Mouse (Mus musculus) forebrain, embryonic 13.5 days (tissue): ENCODE measurements around the gene Lzic. TPM values are rescaled to one million over a fixed set of nuclear protein-coding genes. Genes with fewer than 3 reads are reported as not detected.
"Not testable (repeated sequence)": the region's sequence is repeated elsewhere in the genome, so short reads cannot be mapped to it uniquely, and the experiment has no call there.

Source experiments
- ATAC-seq: fragments of 200-750 bp; cut with Nextera tagmentation; 2 replicates; pipeline ENCODE4 v1.8.0; 2017
- H3K27ac ChIP-seq: fragments of 300-500 bp; sonication (generic); 2 replicates; pipeline ENCODE4 v1.5.1; 2015; ENCODE audit warnings: inconsistent platforms, mild to moderate bottlenecking, moderate library complexity
- H3K27me3 ChIP-seq: fragments of 300-500 bp; sonication (generic); 2 replicates; pipeline ENCODE4 v1.6.1; 2015; ENCODE audit warnings: mild to moderate bottlenecking, inconsistent platforms
- H3K36me3 ChIP-seq: fragments of 300-500 bp; sonication (generic); 2 replicates; pipeline ENCODE4 v1.6.1; 2015; ENCODE audit warnings: mild to moderate bottlenecking, inconsistent platforms; ENCODE audit not compliant: poor library complexity, severe bottlenecking
- H3K4me1 ChIP-seq: fragments of 300-500 bp; sonication (generic); 2 replicates; pipeline ENCODE4 v1.6.1; 2015; ENCODE audit warnings: inconsistent platforms
- H3K4me2 ChIP-seq: fragments of 300-500 bp; sonication (generic); 2 replicates; pipeline ENCODE4 v1.6.1; 2015; ENCODE audit warnings: inconsistent platforms, mild to moderate bottlenecking, moderate library complexity
- H3K4me3 ChIP-seq: fragments of 300-500 bp; sonication (generic); 2 replicates; pipeline ENCODE4 v1.5.1; 2015; ENCODE audit warnings: mild to moderate bottlenecking, inconsistent platforms
- H3K9ac ChIP-seq: fragments of 300-500 bp; sonication (generic); 2 replicates; pipeline ENCODE4 v1.6.1; 2015; ENCODE audit warnings: mild to moderate bottlenecking, inconsistent platforms
- H3K9me3 ChIP-seq: fragments of 300-500 bp; sonication (generic); replicated peaks from 2 replicates; pipeline ENCODE4 v1.6.1; 2016; ENCODE audit warnings: inconsistent platforms
- WGBS: fragments of 180-500 bp; shearing (Covaris S2); methylation state at CpG from one replicate; pipeline ENCODE4 v1.1.7; 2015; 5-methylcytosine and 5-hydroxymethylcytosine counted together
- polyA plus RNA-seq: library from polyadenylated mRNA; unstranded; fragments of >200 nt; fragmentation: Nextera tagmentation; extraction: Ambion mirVana; gene quantifications from 2 replicates; pipeline ENCODE4 v1.2.1, GENCODE M21; 2015

The Lzic gene
- polyA plus RNA-seq, 1 experiment from 2014 or later = 50.3 TPM

DNA sequence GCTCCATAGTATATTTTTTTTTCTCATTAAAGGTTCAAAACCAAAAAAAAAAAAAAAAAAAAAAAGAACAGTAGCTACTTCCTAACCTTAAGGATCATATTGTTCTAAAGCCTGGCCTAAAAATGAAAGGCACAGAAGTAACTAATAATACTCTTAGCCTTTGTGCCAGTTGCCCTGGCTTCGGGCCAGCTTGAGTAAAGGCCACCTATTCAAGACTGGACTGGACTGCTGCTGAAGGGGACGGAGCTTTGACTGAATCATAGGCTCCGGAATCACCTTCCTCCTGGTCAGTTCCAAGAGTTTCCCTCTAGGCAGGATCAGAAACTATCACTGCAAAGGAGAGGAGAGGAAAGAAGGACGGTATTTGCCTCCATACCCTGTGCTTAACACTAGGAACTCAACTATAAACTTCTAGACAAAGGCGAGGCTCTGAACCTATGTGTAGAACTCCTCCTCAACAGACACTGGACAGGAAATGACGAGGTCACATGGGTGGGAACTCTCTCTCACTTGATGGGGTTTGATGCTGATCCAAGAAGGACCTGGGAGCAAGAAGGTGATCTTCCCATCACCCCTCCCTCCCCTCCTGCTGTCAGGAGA lies 27.1 kb upstream of the Lzic start:
- no peak overlapping the region for H3K4me2 ChIP-seq
- H3K9me3 ChIP-seq = no peaks in the 10 kb centered on the region
- WGBS = 83% methylated on average over 6 of the region's 6 CpGs
- H3K27me3 ChIP-seq = no peaks in the 10 kb centered on the region
- no peaks in the 10 kb centered on the region for H3K36me3 ChIP-seq
- H3K27ac ChIP-seq = no peak overlapping the region
- no peak overlapping the region for H3K9ac ChIP-seq
- H3K4me3 ChIP-seq = no peak overlapping the region
- 0 out of 2 replicates have a peak, but pooled peaks cover 3% of the 10 kb centered on the region for H3K4me1 ChIP-seq
- ATAC-seq = no peak

DNA sequence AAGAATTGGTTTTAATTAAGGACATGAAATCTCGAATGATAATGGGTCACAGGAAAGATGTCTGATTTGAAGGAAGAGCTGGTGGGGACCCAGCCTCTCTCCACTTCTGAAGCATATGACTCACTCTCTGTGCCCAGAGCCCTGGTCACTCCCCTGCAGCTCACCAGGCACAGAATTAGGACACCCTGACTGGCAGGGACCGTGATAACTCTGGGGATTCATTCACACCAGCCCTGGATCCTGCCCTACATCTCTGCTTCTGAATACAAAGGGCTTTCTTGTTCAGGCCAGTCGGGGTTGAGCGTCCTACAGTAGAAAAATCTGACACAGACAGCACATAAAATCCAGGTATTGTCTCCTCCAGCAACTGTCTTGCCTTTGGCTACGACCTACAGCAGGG lies 26.5 kb upstream of the Lzic start:
- Histone ChIP-seq H3K4me3 (no peak overlapping the region), H3K4me1 (0 out of 2 replicates have a peak, but pooled peaks cover 3% of the 10 kb centered on the region), H3K9me3 (no peaks in the 10 kb centered on the region), H3K36me3 (no peaks in the 10 kb centered on the region), H3K9ac (no peak overlapping the region), H3K4me2 (no peak overlapping the region), H3K27ac (no peak overlapping the region), H3K27me3 (no peaks in the 10 kb centered on the region)
- 64% methylated on average over 5 of the region's 5 CpGs for WGBS
- no peak for ATAC-seq

DNA sequence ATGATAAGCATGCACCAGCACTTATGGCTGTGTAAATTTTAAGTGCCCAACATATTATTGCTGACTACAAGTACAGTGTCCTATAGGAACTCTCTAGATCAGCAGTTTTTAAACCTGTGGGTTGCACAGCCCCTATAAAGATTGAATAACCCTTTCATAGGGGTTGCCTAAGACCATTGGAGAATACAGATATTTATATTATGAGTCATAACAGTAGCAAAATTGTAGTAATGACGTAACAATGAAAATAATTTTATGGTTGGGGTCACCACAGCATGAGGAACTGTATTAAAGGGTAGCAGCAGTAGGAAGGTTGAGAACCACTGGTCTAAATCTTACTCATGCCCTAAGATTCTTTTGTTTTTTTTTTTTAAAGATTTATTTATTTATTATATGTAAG lies 25.6 kb upstream of the Lzic start:
- H3K27me3 ChIP-seq = no peaks in the 10 kb centered on the region
- H3K9me3 ChIP-seq = no peaks in the 10 kb centered on the region
- no peak for ATAC-seq
- WGBS = 85% methylated on average over 1 of the region's 1 CpGs
- no peak overlapping the region for H3K4me3 ChIP-seq
- no peaks in the 10 kb centered on the region for H3K36me3 ChIP-seq
- no peak overlapping the region for H3K9ac ChIP-seq
- H3K4me1 ChIP-seq = 0 out of 2 replicates have a peak, but pooled peaks cover 3% of the 10 kb centered on the region
- no peak overlapping the region for H3K4me2 ChIP-seq
- H3K27ac ChIP-seq = no peak overlapping the region

DNA sequence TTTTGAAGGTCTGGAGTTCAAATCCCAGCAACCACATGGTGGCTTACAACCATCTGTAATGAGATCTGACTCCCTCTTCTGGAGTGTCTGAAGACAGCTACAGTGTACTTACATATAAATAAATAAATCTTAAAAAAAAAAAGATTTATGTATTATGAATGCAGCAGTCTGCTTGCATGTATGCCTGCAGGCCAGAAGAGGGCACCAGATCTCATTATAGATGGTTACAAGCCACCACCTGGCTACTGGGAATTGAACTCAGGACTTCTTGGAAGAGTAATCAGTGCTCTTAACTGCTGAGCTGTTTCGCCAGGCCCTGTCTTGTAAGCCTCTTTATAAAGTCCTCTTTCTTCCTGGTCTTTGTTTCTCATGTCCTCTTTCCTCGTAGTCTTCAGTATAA lies 24.6 kb upstream of the Lzic start:
- ATAC-seq, H3K4me1 ChIP-seq, H3K9ac ChIP-seq, H3K27me3 ChIP-seq, H3K4me3 ChIP-seq, H3K9me3 ChIP-seq, H3K4me2 ChIP-seq, H3K27ac ChIP-seq, H3K36me3 ChIP-seq: not testable (repeated sequence)
- WGBS = 88% methylated on average over 2 of the region's 2 CpGs

DNA sequence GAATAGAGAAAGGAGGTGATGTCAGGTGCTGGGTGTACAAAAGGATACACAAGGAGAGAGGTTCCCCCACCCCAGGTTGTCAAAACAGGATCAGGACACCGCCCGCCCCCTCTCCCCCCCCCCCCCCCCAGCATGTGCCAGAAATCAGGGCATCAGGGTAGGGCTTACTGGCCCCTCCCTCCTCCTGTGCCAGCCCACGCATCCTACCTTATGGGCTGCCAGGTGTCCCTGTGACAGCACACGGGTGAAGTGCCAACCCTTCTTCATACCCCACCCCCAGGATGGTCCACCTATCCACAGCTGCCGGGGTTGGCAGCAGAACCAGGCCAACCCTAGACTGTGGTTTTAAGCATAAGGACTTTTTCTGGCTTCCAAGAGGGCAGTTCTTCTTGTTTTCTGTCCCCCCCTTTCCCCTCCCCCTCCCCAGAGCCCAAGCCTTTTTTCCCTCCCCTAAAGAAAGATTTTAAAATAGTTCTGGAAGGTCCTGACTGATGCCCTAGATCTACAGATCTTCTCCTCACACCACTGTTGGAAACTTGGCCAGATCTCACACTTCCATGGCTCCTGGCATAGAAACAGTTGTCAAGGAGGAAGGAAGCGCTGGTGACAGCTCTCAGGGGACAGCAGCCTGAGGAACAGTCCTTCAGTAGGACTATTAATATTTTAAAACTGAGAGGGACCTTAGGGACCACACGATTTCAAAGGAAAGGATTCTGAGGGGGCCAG lies 23.3 kb upstream of the Lzic start:
- WGBS = 77% methylated on average over 7 of the region's 7 CpGs
- Histone ChIP-seq H3K27ac (no peak overlapping the region), H3K9ac (no peak overlapping the region), H3K27me3 (no peaks in the 10 kb centered on the region), H3K36me3 (no peaks in the 10 kb centered on the region), H3K4me1 (0 out of 2 replicates have a peak, but pooled peaks cover 3% of the 10 kb centered on the region), H3K4me2 (no peak overlapping the region), H3K4me3 (no peak overlapping the region), H3K9me3 (no peaks in the 10 kb centered on the region)
- no peak for ATAC-seq

DNA sequence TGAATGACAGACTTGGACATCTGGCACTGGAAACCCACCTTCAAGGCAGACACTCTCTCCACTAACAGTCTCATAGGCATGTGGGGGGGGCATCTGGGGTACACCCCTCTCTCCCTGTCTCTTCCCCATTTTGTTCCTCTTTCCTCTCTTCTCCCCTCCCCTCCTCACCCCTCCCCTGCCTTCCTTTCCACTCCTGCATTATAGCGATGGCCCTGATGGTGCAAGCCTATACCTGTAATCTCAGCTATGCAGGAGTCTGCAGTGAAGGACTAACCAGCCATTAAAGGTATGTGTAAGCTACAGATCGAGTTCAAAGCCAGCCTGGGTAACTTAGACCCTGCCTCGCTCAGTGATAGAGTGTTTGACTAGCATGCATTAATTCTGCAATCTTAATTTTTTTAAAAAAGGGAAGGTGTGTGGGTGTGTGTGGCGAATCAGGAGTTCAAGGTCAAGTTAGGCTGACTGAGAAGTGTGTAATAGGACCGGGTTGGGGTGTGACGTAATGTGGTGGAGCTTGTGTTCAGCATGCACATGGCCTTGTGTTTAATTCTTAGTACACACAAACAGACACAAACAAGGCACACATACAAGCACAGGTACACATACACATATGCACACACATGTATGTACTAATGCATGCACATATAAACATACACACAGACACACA lies 22.6 kb upstream of the Lzic start:
- no peak for ATAC-seq
- WGBS = 81% methylated on average over 6 of the region's 6 CpGs
- H3K27me3 ChIP-seq = no peaks in the 10 kb centered on the region
- H3K9ac ChIP-seq = no peak overlapping the region
- no peaks in the 10 kb centered on the region for H3K9me3 ChIP-seq
- H3K4me2 ChIP-seq = no peak overlapping the region
- H3K4me1 ChIP-seq = 0 out of 2 replicates have a peak, but pooled peaks cover 3% of the 10 kb centered on the region
- H3K36me3 ChIP-seq = no peaks in the 10 kb centered on the region
- no peak overlapping the region for H3K27ac ChIP-seq
- no peak overlapping the region for H3K4me3 ChIP-seq

DNA sequence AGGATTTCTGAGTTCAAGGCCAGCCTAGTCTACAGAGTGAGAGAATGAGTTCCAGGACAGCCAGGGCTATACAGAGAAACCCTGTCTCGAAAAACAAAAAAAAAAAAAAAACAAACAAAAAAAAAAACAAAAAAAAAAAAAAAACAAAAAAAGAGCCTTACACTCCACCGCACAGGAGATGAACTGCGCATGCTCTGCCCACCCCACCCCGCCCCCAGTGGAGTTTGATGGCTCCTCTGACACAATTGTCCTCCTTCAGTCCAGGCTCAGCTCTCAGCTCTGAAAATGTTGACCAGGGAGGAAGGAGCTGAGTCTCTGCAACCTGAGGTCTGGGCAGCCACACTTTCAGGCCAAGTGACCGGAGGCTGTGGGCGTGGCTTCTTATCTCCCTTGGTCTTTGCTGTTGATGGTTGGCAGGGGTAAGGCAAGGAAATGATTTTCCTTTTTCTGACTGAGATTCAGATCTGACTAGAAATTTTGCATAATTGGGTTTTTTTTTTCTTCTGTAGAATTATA lies 21.5 kb upstream of the Lzic start:
- no peaks in the 10 kb centered on the region for H3K9me3 ChIP-seq
- H3K4me2 ChIP-seq = no peak overlapping the region
- no peak overlapping the region for H3K27ac ChIP-seq
- 80% methylated on average over 6 of the region's 6 CpGs for WGBS
- 0 out of 2 replicates have a peak, but pooled peaks cover 3% of the 10 kb centered on the region for H3K4me1 ChIP-seq
- H3K27me3 ChIP-seq = no peaks in the 10 kb centered on the region
- ATAC-seq = no peak
- no peak overlapping the region for H3K9ac ChIP-seq
- no peak overlapping the region for H3K4me3 ChIP-seq
- peaks cover 6% of the 10 kb centered on the region for H3K36me3 ChIP-seq

DNA sequence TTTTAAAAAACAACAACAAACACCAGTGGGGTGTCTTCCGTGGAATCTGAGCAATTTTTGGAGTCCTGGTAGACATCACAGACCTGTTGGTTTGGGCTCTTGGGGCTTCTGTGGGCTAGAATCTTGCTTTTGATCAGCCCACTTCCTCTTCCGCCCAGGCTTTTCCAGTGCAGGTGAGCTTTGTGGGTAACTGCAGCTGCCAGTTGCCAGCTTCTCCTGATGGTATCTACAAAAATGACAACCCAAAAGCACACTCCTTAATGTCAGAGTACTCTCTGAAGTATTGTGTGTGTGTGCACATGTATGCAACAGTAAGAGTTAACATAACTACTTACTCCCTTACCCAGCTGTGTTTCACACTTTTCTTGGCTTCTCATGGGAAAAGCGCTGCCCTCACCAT lies 15.5 kb upstream of the Lzic start:
- Histone ChIP-seq H3K9me3 (no peaks in the 10 kb centered on the region), H3K4me2 (no peak overlapping the region), H3K27me3 (no peaks in the 10 kb centered on the region), H3K36me3 (peaks cover 47% of the 10 kb centered on the region), H3K4me3 (no peak overlapping the region), H3K4me1 (no peaks in the 10 kb centered on the region), H3K27ac (no peak overlapping the region), H3K9ac (no peak overlapping the region)
- WGBS = 95% methylated on average over 3 of the region's 3 CpGs
- ATAC-seq = no peak

DNA sequence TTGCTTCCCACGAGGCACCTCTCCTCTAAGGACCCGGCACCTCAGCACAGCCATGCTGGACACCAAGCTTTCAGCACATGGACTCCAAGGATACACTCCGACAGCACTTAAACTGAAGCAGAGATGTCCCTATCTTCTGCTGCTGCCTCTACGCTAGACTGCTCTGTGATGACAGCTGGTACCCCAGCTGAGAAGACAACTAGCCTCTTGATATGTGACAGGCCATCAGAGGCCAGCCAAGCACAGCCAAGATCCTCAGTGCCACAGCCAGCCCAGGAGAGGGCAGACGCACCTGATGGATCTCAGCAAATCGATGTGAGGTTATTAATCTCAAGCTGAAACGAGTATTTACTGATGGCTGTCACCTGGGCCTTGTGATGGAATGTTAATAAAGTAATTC lies 9.9 kb upstream of the Lzic start:
- Histone ChIP-seq H3K4me2 (no peak overlapping the region), H3K27ac (no peak overlapping the region), H3K9ac (no peak overlapping the region), H3K4me3 (no peak overlapping the region), H3K4me1 (no peaks in the 10 kb centered on the region), H3K27me3 (no peaks in the 10 kb centered on the region), H3K36me3 (peaks cover 38% of the 10 kb centered on the region), H3K9me3 (no peaks in the 10 kb centered on the region)
- ATAC-seq = no peak
- 91% methylated on average over 7 of the region's 7 CpGs for WGBS

DNA sequence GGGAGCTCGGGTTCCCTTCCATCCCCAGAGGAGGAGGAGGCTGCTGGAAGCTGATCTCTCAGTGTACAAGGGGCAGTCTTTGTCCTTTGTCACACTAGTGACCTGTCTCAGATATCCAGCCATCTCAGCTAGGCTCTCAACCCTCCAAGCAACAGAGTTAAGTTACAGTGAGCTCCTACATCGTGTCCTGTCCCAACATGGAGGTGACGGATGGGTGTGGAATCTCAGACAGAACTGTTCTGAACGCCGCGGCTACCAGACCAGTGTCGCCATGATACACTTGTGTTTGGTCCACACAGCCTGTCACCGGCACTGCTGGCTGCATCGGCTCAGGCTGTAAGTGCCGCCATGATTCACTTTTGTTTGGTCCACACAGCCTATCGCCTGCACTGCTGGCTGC lies 8.0 kb upstream of the Lzic start, which contains the start of gene Tmem274:
Tmem274 (plus strand) TSS at position 301 of the 400 bp plus-strand sequence.
- H3K9ac ChIP-seq = no peak within 1 kb of the TSS

DNA sequence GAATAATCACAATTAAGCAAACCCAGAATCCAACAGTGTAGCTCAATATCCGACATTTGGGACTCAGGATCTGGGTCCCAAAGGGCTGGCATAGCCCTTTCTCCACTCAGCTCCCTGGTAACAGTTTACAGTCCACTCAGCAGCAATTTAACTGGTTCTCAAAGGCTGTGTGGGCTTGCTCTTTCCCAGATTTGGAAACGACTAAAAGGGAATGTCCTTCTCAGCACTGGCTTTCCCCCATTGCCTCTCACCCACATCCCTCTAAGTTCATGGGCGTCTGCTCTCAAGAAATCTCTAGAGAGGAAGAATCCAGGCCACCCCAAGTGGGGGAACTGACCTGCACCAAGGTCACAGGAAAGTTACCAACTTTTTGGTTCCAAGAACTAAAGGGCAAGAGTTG lies 463 bp upstream of the Lzic start:
- peak overlapping the region; percentile 58; the same call in 1 of the 2 replicates for H3K27ac ChIP-seq
- 54% methylated on average over 3 of the region's 3 CpGs for WGBS
- peaks cover 26% of the 10 kb centered on the region for H3K36me3 ChIP-seq
- H3K9me3 ChIP-seq = no peaks in the 10 kb centered on the region
- no peak; the same call in 1 of the 2 replicates for ATAC-seq
- peak overlapping the region; percentile 82 for H3K9ac ChIP-seq
- peaks cover 24% of the 10 kb centered on the region for H3K4me1 ChIP-seq
- H3K4me3 ChIP-seq = peak overlapping the region; percentile 76
- H3K27me3 ChIP-seq = no peaks in the 10 kb centered on the region
- H3K4me2 ChIP-seq = peak overlapping the region; percentile 78

More for the DNA sequence above, 8.0 kb upstream of the Lzic start, which contains the start of gene Tmem274:
- Histone ChIP-seq H3K4me3 (no peak within 1 kb of the TSS), H3K9me3 (no peaks in the 10 kb centered on the region), H3K36me3 (peaks cover 32% of the 10 kb centered on the region), H3K4me1 (no peaks in the 10 kb centered on the region), H3K27ac (no peak within 1 kb of the TSS), H3K4me2 (no peak within 1 kb of the TSS), H3K27me3 (no peaks in the 10 kb centered on the region)
- 90% methylated on average over 11 of the region's 11 CpGs for WGBS
- ATAC-seq = no peak

DNA sequence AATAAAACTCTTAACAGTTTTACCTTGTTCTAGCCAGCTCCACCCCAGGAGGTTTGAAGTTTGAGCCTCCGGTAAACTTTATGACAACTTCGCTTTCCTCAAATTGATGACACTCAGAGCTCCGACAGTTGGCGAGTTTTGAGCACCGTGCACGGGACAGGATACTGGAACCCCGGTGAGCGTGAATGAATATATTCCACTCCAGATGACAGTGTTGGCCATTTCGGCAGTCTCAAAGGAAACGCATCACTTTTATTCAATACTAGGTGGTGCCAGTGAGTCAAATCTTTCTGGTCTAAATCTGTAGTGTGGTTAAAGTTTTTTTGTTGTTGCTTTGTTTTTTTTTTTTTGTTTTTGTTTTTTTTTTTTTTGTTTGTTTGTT lies 787 bp downstream of the Lzic start:
- Histone ChIP-seq H3K36me3 (peaks cover 36% of the 10 kb centered on the region), H3K27me3 (no peaks in the 10 kb centered on the region), H3K27ac (peak overlapping the region; percentile 55; the same call in 1 of the 2 replicates), H3K4me2 (peak overlapping the region; percentile 78), H3K9ac (peak overlapping the region; percentile 82), H3K4me3 (peak overlapping the region; percentile 76), H3K9me3 (no peaks in the 10 kb centered on the region), H3K4me1 (peaks cover 24% of the 10 kb centered on the region)
- 2% methylated on average over 10 of the region's 10 CpGs for WGBS
- peak; percentile 6; the same call in 1 of the 2 replicates for ATAC-seq
